Mouse (Mus musculus): Measurements from ENCODE around the gene 1520401A03Rik.

GRCm38 (mm10) chr17:23744076-23744475 is 21.5 kb upstream of the 1520401A03Rik start:
- TF ChIP-seq MYOG (IDR thresholded peaks at IDR 0.05; ENCODE audit: control insufficient read depth in 1 of 3, insufficient read depth in 1 of 3, insufficient read length in 2 of 3, low read depth in 2 of 3) (no peak), REST (IDR thresholded peaks at IDR 0.05; ENCODE audit: insufficient read depth, insufficient read length) (no peak), MYOD1 (IDR thresholded peaks at IDR 0.05; ENCODE audit: control insufficient read depth in 1 of 3, insufficient read length in 2 of 3, low read depth in 2 of 3) (no peak), POLR2A (IDR thresholded peaks at IDR 0.05; ENCODE audit: insufficient read length, low read depth) (no peak), E2F4 (IDR thresholded peaks at IDR 0.05; ENCODE audit: insufficient read depth) (no peak), POLR2AphosphoS2 (IDR thresholded peaks at IDR 0.05; ENCODE audit: insufficient read length, low read depth) (no peak), CEBPB (IDR thresholded peaks at IDR 0.05; ENCODE audit: insufficient read depth, poor library complexity, severe bottlenecking) (no peak)
